Mouse (Mus musculus): Measurements from ENCODE around the gene Pcbd2. TPM values are rescaled to one million over a fixed set of nuclear protein-coding genes. Genes with fewer than 3 reads are reported as not detected.

Pcbd2 gene
- polyA plus RNA-seq, 1 experiment from 2014 or later: 46.8 TPM

- no peaks in the 10 kb centered on the region for H3K36me3 ChIP-seq
- ATAC-seq (ENCODE audit: insufficient number of reproducible peaks, insufficient read depth, low FRiP score, low TSS enrichment, low read depth): no peak
- H3K27ac ChIP-seq: no peak overlapping the region
- H3K4me2 ChIP-seq: no peak overlapping the region
- WGBS: 91% methylated on average over 8 of the region's 8 CpGs
- no peaks in the 10 kb centered on the region for H3K27me3 ChIP-seq
- H3K4me1 ChIP-seq (replicated peaks): peaks cover 46% of the 10 kb centered on the region
- H3K9me3 ChIP-seq: 0 out of 2 replicates have a peak, but pooled peaks cover 4% of the 10 kb centered on the region
- H3K4me3 ChIP-seq (replicated peaks): no peak overlapping the region
- H3K9ac ChIP-seq (replicated peaks): no peak overlapping the region
These were observed 10.7 kb downstream of the Pcbd2 start for GRCm38 (mm10) chr13:55737885-55738284.

DNA sequence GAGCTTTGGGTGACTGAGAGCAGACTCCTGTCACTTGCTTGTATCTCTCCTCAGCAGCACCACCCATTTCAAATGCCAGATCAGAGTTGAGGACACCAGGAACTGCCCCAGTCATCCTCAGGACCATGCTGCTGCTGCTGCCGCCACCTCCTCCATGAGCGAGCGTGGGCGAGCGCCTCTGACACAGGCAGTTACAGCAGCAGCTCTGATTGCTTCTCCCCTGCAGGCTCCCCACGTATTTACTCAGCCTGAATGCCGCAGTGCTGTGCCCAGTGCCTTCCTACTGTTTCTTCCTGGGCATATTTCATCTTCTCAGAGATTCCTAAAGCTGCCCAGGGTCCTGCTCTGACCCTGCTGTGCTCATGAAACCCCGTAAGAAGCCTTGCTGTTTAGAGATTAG is 15.1 kb downstream of the Pcbd2 start:
- Histone ChIP-seq H3K27me3 (no peaks in the 10 kb centered on the region), H3K4me3 (replicated peaks) (no peak overlapping the region)

GRCm38 (mm10) chr13:55754380-55754779 is 27.2 kb downstream of the Pcbd2 start:
- H3K4me2 ChIP-seq: no peak overlapping the region; the same call in 1 of the 2 replicates
- WGBS: 32% methylated on average over 13 of the region's 13 CpGs
- H3K9me3 ChIP-seq: no peaks in the 10 kb centered on the region
- no peak for ATAC-seq (ENCODE audit: insufficient number of reproducible peaks, insufficient read depth, low FRiP score, low TSS enrichment, low read depth)
- H3K27ac ChIP-seq: peak overlapping the region; percentile 86; the same call in 1 of the 2 replicates
- no peaks in the 10 kb centered on the region for H3K27me3 ChIP-seq
- H3K4me1 ChIP-seq (replicated peaks): peaks cover 54% of the 10 kb centered on the region
- H3K36me3 ChIP-seq: no peaks in the 10 kb centered on the region
- no peak overlapping the region for H3K9ac ChIP-seq (replicated peaks)
- H3K4me3 ChIP-seq (replicated peaks): no peak overlapping the region

More for the DNA sequence above, 15.1 kb downstream of the Pcbd2 start:
- ATAC-seq (ENCODE audit: insufficient number of reproducible peaks, insufficient read depth, low FRiP score, low TSS enrichment, low read depth): no peak
- Histone ChIP-seq H3K9me3 (0 out of 2 replicates have a peak, but pooled peaks cover 3% of the 10 kb centered on the region), H3K27ac (no peak overlapping the region), H3K9ac (replicated peaks) (no peak overlapping the region), H3K4me1 (replicated peaks) (peaks cover 28% of the 10 kb centered on the region), H3K4me2 (no peak overlapping the region), H3K36me3 (no peaks in the 10 kb centered on the region)
- WGBS: 64% methylated on average over 8 of the region's 8 CpGs

DNA sequence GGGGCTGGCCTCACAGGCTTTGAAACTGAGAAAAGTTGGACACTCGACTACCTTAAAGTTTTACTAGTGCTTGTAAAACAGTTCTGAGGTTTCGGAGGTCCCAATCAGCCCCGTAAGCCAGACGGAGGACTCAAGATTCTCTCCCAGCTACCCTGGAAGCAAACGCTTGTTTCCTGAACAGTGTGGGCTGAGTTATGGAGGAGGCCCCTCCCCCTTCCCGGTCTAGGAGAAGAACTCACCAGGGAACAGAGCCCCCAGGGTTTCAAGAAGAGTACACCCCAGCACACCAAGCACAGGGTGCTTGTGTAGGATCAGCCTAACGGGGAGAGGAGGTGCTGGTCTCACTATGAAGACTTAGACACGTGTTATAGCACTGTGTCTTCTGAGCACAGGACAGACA is 29.6 kb downstream of the Pcbd2 start:
- Histone ChIP-seq H3K4me1 (replicated peaks) (peaks cover 49% of the 10 kb centered on the region), H3K4me3 (replicated peaks) (peak overlapping the region; percentile 16; the same call in 1 of the 2 replicates), H3K4me2 (peak overlapping the region; percentile 39), H3K9me3 (no peaks in the 10 kb centered on the region), H3K27me3 (no peaks in the 10 kb centered on the region), H3K36me3 (no peaks in the 10 kb centered on the region), H3K27ac (peak overlapping the region; percentile 88), H3K9ac (replicated peaks) (peak overlapping the region; percentile 46; the same call in 1 of the 2 replicates)
- 0 out of 2 replicates have a peak, but pooled peaks have one; percentile 34 for ATAC-seq (ENCODE audit: insufficient number of reproducible peaks, insufficient read depth, low FRiP score, low TSS enrichment, low read depth)
- 12% methylated on average over 8 of the region's 8 CpGs for WGBS

- no peaks in the 10 kb centered on the region for H3K9me3 ChIP-seq
- ATAC-seq (ENCODE audit: insufficient number of reproducible peaks, insufficient read depth, low FRiP score, low TSS enrichment, low read depth): no peak
- H3K27me3 ChIP-seq: no peaks in the 10 kb centered on the region
- no peak overlapping the region for H3K9ac ChIP-seq (replicated peaks)
- peaks cover 54% of the 10 kb centered on the region for H3K4me1 ChIP-seq (replicated peaks)
- H3K4me2 ChIP-seq: no peak overlapping the region
- no peak overlapping the region for H3K27ac ChIP-seq
- WGBS: 80% methylated on average over 6 of the region's 6 CpGs
- no peak overlapping the region for H3K4me3 ChIP-seq (replicated peaks)
- no peaks in the 10 kb centered on the region for H3K36me3 ChIP-seq
These were observed 30.5 kb downstream of the Pcbd2 start for GRCm38 (mm10) chr13:55757645-55758044.

- H3K4me3 ChIP-seq (replicated peaks): no peak overlapping the region
- peak overlapping the region; percentile 25; the same call in 1 of the 2 replicates for H3K4me2 ChIP-seq
- ATAC-seq (ENCODE audit: insufficient number of reproducible peaks, insufficient read depth, low FRiP score, low TSS enrichment, low read depth): no peak
- peak overlapping the region; percentile 71 for H3K27ac ChIP-seq
- H3K9ac ChIP-seq (replicated peaks): no peak overlapping the region
- H3K27me3 ChIP-seq: no peaks in the 10 kb centered on the region
- H3K9me3 ChIP-seq: no peaks in the 10 kb centered on the region
- H3K4me1 ChIP-seq (replicated peaks): peaks cover 43% of the 10 kb centered on the region
- H3K36me3 ChIP-seq: no peaks in the 10 kb centered on the region
- 64% methylated on average over 10 of the region's 10 CpGs for WGBS
These were observed 33.4 kb downstream of the Pcbd2 start for GRCm38 (mm10) chr13:55760576-55760975.

GRCm38 (mm10) chr13:55761486-55761885 is 34.3 kb downstream of the Pcbd2 start:
- Histone ChIP-seq H3K27ac (peak overlapping the region; percentile 71; the same call in 1 of the 2 replicates), H3K27me3 (no peaks in the 10 kb centered on the region), H3K4me2 (no peak overlapping the region), H3K4me3 (replicated peaks) (no peak overlapping the region), H3K36me3 (no peaks in the 10 kb centered on the region), H3K9ac (replicated peaks) (no peak overlapping the region; the same call in 1 of the 2 replicates), H3K4me1 (replicated peaks) (peaks cover 38% of the 10 kb centered on the region), H3K9me3 (no peaks in the 10 kb centered on the region)
- no peak for ATAC-seq (ENCODE audit: insufficient number of reproducible peaks, insufficient read depth, low FRiP score, low TSS enrichment, low read depth)
- WGBS: 58% methylated on average over 10 of the region's 10 CpGs

DNA sequence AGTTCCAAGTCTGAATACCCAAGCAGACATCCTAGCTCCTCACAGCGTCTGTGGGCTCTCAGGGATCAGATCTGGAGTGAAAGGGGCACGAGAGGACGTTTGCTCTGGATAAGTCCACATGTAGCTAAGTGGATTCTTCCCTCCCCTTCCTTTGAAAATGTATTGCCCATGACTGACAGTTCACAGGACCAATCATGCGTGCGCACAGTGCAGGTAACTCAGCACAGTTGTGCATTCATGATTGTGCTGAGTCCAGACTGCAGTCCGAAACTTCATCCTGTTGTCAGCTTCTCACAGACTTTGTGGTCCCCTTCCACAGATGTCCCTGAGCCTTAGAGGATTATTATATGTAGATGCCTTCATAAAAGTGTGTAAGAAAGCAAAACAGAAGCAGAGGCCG is 47.2 kb downstream of the Pcbd2 start:
- Histone ChIP-seq H3K27me3 (no peaks in the 10 kb centered on the region), H3K4me2 (no peak overlapping the region), H3K4me1 (replicated peaks) (peaks cover 10% of the 10 kb centered on the region), H3K4me3 (replicated peaks) (no peak overlapping the region), H3K9ac (replicated peaks) (no peak overlapping the region), H3K9me3 (0 out of 2 replicates have a peak, but pooled peaks cover 5% of the 10 kb centered on the region), H3K36me3 (no peaks in the 10 kb centered on the region), H3K27ac (peak overlapping the region; percentile 41; the same call in 1 of the 2 replicates)
- ATAC-seq (ENCODE audit: insufficient number of reproducible peaks, insufficient read depth, low FRiP score, low TSS enrichment, low read depth): no peak
- 73% methylated on average over 7 of the region's 7 CpGs for WGBS

GRCm38 (mm10) chr13:55775056-55775455 is 47.9 kb downstream of the Pcbd2 start:
- 0 out of 2 replicates have a peak, but pooled peaks cover 5% of the 10 kb centered on the region for H3K9me3 ChIP-seq
- H3K27ac ChIP-seq: no peak overlapping the region
- peaks cover 10% of the 10 kb centered on the region for H3K4me1 ChIP-seq (replicated peaks)
- WGBS: 12% methylated on average over 11 of the region's 11 CpGs
- H3K27me3 ChIP-seq: no peaks in the 10 kb centered on the region
- H3K36me3 ChIP-seq: no peaks in the 10 kb centered on the region
- no peak for ATAC-seq (ENCODE audit: insufficient number of reproducible peaks, insufficient read depth, low FRiP score, low TSS enrichment, low read depth)
- H3K9ac ChIP-seq (replicated peaks): no peak overlapping the region
- no peak overlapping the region for H3K4me3 ChIP-seq (replicated peaks)
- no peak overlapping the region for H3K4me2 ChIP-seq

GRCm38 (mm10) chr13:55784268-55784667 is 57.1 kb downstream of the Pcbd2 start, which contains the start of gene Catsper3:
Gene Catsper3, plus strand, starts transcription at chr13:55784568.
- no peak within 1 kb of the TSS for H3K4me3 ChIP-seq (replicated peaks)
- H3K27me3 ChIP-seq: no peaks in the 10 kb centered on the region
- H3K4me2 ChIP-seq: no peak within 1 kb of the TSS
- no peak within 1 kb of the TSS for H3K9ac ChIP-seq (replicated peaks)
- H3K36me3 ChIP-seq: no peaks in the 10 kb centered on the region
- WGBS: 83% methylated on average over 3 of the region's 3 CpGs
- ATAC-seq (ENCODE audit: insufficient number of reproducible peaks, insufficient read depth, low FRiP score, low TSS enrichment, low read depth): no peak
- H3K9me3 ChIP-seq: no peaks in the 10 kb centered on the region
- no peak within 1 kb of the TSS for H3K27ac ChIP-seq
- no peaks in the 10 kb centered on the region for H3K4me1 ChIP-seq (replicated peaks)

DNA sequence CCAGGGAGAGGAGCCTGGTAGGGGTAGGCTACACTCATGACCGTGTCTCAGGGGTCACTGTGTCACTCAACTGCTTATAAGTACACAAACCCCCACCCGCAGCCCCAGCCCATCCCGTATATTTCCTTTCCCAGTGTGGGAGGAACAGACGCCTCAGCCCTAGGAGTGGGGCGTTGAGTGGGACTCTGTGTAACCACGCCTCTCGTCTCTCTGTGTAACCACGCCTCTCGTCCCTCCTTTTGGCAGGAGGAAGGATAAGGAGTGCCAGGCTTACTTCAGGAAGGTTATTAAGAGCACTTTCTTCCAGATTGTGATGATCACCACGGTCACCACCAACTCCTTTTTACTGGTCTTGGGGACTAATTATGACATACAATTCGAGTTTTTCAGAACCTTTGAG is 59.0 kb downstream of the Pcbd2 start:
- Histone ChIP-seq H3K4me2 (no peak overlapping the region), H3K4me3 (replicated peaks) (no peak overlapping the region), H3K27ac (no peak overlapping the region), H3K27me3 (no peaks in the 10 kb centered on the region), H3K36me3 (no peaks in the 10 kb centered on the region), H3K4me1 (replicated peaks) (no peaks in the 10 kb centered on the region), H3K9me3 (peaks cover 4% of the 10 kb centered on the region; the same call in 1 of the 2 replicates), H3K9ac (replicated peaks) (no peak overlapping the region)
- ATAC-seq (ENCODE audit: insufficient number of reproducible peaks, insufficient read depth, low FRiP score, low TSS enrichment, low read depth): no peak
- WGBS: 72% methylated on average over 11 of the region's 11 CpGs

DNA sequence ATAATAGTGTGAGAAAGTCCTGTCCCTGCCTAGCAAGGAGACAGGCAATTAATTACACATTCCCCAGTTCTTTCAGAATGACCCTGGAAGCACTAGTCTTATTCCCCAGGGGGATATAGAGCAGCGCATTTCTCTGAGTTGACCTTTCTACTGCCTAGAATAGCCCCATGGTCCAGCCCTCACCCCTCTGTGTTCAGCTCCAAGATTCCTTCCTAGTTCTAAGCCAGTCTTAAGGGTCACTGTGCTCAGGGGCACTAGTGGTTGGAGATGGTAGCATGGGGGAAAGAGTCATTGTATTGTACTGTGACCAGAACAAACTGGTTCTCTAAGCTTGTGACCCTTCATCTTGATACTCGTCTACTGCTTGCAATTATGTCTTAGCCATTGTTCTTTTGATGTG is 74.1 kb downstream of the Pcbd2 start:
- H3K4me3 ChIP-seq (replicated peaks): no peak overlapping the region
- no peak for ATAC-seq (ENCODE audit: insufficient number of reproducible peaks, insufficient read depth, low FRiP score, low TSS enrichment, low read depth)
- H3K4me1 ChIP-seq (replicated peaks): 0 out of 2 replicates have a peak, but pooled peaks cover 3% of the 10 kb centered on the region
- H3K36me3 ChIP-seq: no peaks in the 10 kb centered on the region
- H3K27me3 ChIP-seq: no peaks in the 10 kb centered on the region
- peaks cover 11% of the 10 kb centered on the region; the same call in 1 of the 2 replicates for H3K9me3 ChIP-seq
- H3K27ac ChIP-seq: no peak overlapping the region
- H3K9ac ChIP-seq (replicated peaks): no peak overlapping the region
- no peak overlapping the region for H3K4me2 ChIP-seq
- WGBS: 74% methylated on average over 2 of the region's 2 CpGs

All from limb, embryonic 12.5 days (tissue).